Mouse (Mus musculus): ENCODE results near the gene 2310022A10Rik.
A peak's percentile ranks its signal among the peaks of the same experiment; 100 is the strongest.

2310022A10Rik gene

GRCm38 (mm10) chr7:27552931-27553513, at the start of gene 2310022A10Rik, which contains the start of gene Pld3:
Gene 2310022A10Rik, plus strand, starts transcription at chr7:27553233.
Gene Pld3, minus strand, starts transcription at chr7:27553218.
- peak; percentile 96 for DNase-seq (ENCODE audit: low spot score)

GRCm38 (mm10) chr7:27506765-27507370, 46.2 kb upstream of the 2310022A10Rik start:
- DNase-seq (ENCODE audit: low spot score), result no peak

- DNase-seq (ENCODE audit: low spot score), result peak; percentile 100
Observed at GRCm38 (mm10) chr7:27507711-27508647, 45.1 kb upstream of the 2310022A10Rik start.

GRCm38 (mm10) chr7:27508648-27509005, 44.4 kb upstream of the 2310022A10Rik start:
- DNase-seq (ENCODE audit: low spot score), result peak; percentile 72

GRCm38 (mm10) chr7:27510809-27511208, 42.2 kb upstream of the 2310022A10Rik start:
- no peak for DNase-seq (ENCODE audit: low spot score)

GRCm38 (mm10) chr7:27514961-27515360, 38.1 kb upstream of the 2310022A10Rik start:
- no peak for DNase-seq (ENCODE audit: low spot score)

GRCm38 (mm10) chr7:27518314-27518713, 34.7 kb upstream of the 2310022A10Rik start:
- DNase-seq (ENCODE audit: low spot score), result no peak

- no peak for DNase-seq (ENCODE audit: low spot score)
Observed at GRCm38 (mm10) chr7:27520104-27520503, 32.9 kb upstream of the 2310022A10Rik start.

- DNase-seq (ENCODE audit: low spot score), result peak; percentile 70
Observed at GRCm38 (mm10) chr7:27520599-27520998, 32.4 kb upstream of the 2310022A10Rik start.

- no peak for DNase-seq (ENCODE audit: low spot score)
Observed at GRCm38 (mm10) chr7:27522967-27523366, 30.1 kb upstream of the 2310022A10Rik start, which contains the start of gene Hipk4. Gene Hipk4, plus strand, starts transcription at chr7:27523267.

GRCm38 (mm10) chr7:27523805-27524204, 29.2 kb upstream of the 2310022A10Rik start:
- no peak for DNase-seq (ENCODE audit: low spot score)

- peak; percentile 80 for DNase-seq (ENCODE audit: low spot score)
Observed at GRCm38 (mm10) chr7:27526039-27526827, 26.8 kb upstream of the 2310022A10Rik start.

GRCm38 (mm10) chr7:27529070-27529469, 24.0 kb upstream of the 2310022A10Rik start:
- no peak for DNase-seq (ENCODE audit: low spot score)

- no peak for DNase-seq (ENCODE audit: low spot score)
Observed at GRCm38 (mm10) chr7:27530937-27531336, 22.1 kb upstream of the 2310022A10Rik start.

GRCm38 (mm10) chr7:27531707-27532106, 21.3 kb upstream of the 2310022A10Rik start:
- no peak for DNase-seq (ENCODE audit: low spot score)

GRCm38 (mm10) chr7:27532480-27533050, 20.5 kb upstream of the 2310022A10Rik start:
- DNase-seq (ENCODE audit: low spot score), result no peak

- no peak for DNase-seq (ENCODE audit: low spot score)
Observed at GRCm38 (mm10) chr7:27535386-27535785, 17.6 kb upstream of the 2310022A10Rik start.

GRCm38 (mm10) chr7:27536618-27537017, 16.4 kb upstream of the 2310022A10Rik start:
- DNase-seq (ENCODE audit: low spot score), result no peak

- DNase-seq (ENCODE audit: low spot score), result no peak
Observed at GRCm38 (mm10) chr7:27537998-27538397, 15.0 kb upstream of the 2310022A10Rik start.

GRCm38 (mm10) chr7:27538797-27539196, 14.2 kb upstream of the 2310022A10Rik start:
- DNase-seq (ENCODE audit: low spot score), result no peak

GRCm38 (mm10) chr7:27540521-27540920, 12.5 kb upstream of the 2310022A10Rik start:
- DNase-seq (ENCODE audit: low spot score), result no peak

Data from urinary bladder, postnatal 14 days (tissue).